ENCODE assay signal across 8 mouse cellular contexts in genomic region chr4:107879254-107880050, GRCm38 (mm10). TPM values are rescaled to one million over a fixed set of nuclear protein-coding genes. Genes with fewer than 3 reads are reported as not detected.
DNase-seq lines count a peak whose midpoint lies in the region; ATAC-seq lines count a peak whose summit lies in the region.

Gene Magoh, plus strand, starts transcription at chr4:107879755.

- H3K36me3 ChIP-seq in hindbrain, embryonic 14.5 days (replicated peaks; ENCODE audit: control insufficient read depth, insufficient read depth) = peaks cover 50% of the 10 kb centered on the region

- H3K9me3 ChIP-seq in hindbrain, embryonic 14.5 days (ENCODE audit: control insufficient read depth, low read length) = no peaks in the 10 kb centered on the region

- H3K4me1 ChIP-seq in hindbrain, embryonic 14.5 days (replicated peaks; ENCODE audit: control insufficient read depth, insufficient read depth, low read length) = peaks cover 9% of the 10 kb centered on the region

- H3K9ac ChIP-seq in hindbrain, embryonic 14.5 days = peak within 1 kb of the TSS; percentile 86

- H3K27ac ChIP-seq in hindbrain, embryonic 14.5 days = peak within 1 kb of the TSS; percentile 73

- H3K27me3 ChIP-seq in hindbrain, embryonic 14.5 days (ENCODE audit: control insufficient read depth, insufficient read depth, low read length) = no peaks in the 10 kb centered on the region

- peak within 1 kb of the TSS; percentile 92 for H3K4me3 ChIP-seq in hindbrain, embryonic 14.5 days (replicated peaks; ENCODE audit: low read length)

- 3% methylated on average over 48 of the region's 48 CpGs for WGBS in hindbrain, embryonic 14.5 days

- DNase-seq in R1 (ENCODE audit: low read depth, low spot score) = peak; percentile 97
- peak; percentile 95 to 98 for DNase-seq in cerebellum, postnatal 25 days
- peak; percentile 95 to 97 for DNase-seq in frontal cortex, postnatal 25 days (ENCODE audit: low spot score in 2 of 2)
- peak; percentile 99 for DNase-seq in hindbrain, embryonic 14.5 days (ENCODE audit: low spot score)
- peak; percentile 95 to 96 for DNase-seq in layer of hippocampus, postnatal 36 days
- DNase-seq in lung, postnatal 36 days = peak; percentile 99
- peak; percentile 97 for DNase-seq in retina, postnatal 1 day
- peak; percentile 93 to 95 for DNase-seq in urinary bladder, adult 18-20 months (ENCODE audit: low spot score in 2 of 2)

- peak; percentile 94 for ATAC-seq in hindbrain, embryonic 14.5 days (ENCODE audit: low FRiP score)

- peak within 1 kb of the TSS; percentile 93 for H3K4me2 ChIP-seq in hindbrain, embryonic 14.5 days (replicated peaks)

RNA-seq across cellular contexts. Expression of gene Magoh, which starts in this region (rescaled TPM):
- polyA plus RNA-seq in hindbrain, embryonic 14.5 days (2014; fragmentation: Nextera tagmentation; extraction: Ambion mirVana) = 109 and 115 TPM in 2 replicates
- 10 to 100 TPM; 39.2 to 47.4 TPM for total RNA-seq in layer of hippocampus, postnatal 36 days (2021)

Comparison
In these comparisons a context has a peak if more than half of its experiments do, and no peak if none do; other contexts are left out.
1. Peak in every context shown above with its lines: DNase-seq, ATAC-seq, H3K4me3 ChIP-seq and H3K27ac ChIP-seq.